Mouse (Mus musculus): ENCODE data around the gene Cdh5. TPM values are rescaled to one million over a fixed set of nuclear protein-coding genes. Genes with fewer than 3 reads are reported as not detected.

Cdh5 gene
- polyA plus RNA-seq, 1 experiment, result not detected

DNA sequence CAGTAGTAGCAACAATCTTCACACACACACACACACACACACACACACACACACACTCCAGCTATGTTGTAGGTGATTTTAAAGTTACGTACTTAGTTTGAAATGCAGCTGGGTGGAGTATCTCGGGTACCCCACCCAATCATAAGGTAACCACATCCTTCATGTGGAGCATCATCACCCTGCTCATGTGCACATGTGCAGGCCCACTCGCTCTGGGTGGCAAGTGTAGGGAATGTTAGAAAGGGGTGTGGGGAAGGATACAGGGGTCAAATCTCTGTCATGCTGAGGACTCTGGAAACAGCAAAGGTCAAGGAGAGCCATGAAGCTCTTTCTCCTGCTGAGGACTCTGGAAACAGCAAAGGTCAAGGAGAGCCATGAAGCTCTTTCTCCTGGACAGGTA lies 34.9 kb downstream of the Cdh5 start:
- H3K4me3 ChIP-seq (ENCODE audit: insufficient read depth, low read length), result no peak overlapping the region

DNA sequence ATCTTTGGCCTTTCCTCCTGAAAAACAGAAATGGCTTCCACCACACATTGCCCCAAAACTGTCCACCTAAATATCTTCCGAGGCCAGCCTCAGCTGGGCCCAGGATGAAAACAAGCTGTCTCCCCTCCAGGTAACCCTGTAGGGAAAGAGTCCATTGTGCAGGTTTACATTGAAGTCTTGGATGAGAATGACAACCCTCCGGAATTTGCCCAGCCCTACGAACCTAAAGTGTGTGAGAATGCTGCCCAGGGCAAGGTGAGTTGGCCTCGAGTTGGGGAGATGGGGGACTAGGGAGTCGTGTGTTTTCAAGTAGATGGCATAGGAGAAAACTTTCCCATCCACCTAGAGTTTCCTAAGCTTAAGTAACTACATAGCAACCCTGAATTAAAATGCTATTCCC lies 36.2 kb downstream of the Cdh5 start:
- Histone ChIP-seq H3K27ac (ENCODE audit: insufficient read depth, low read length) (no peak overlapping the region), H3K4me3 (ENCODE audit: insufficient read depth, low read length) (no peak overlapping the region), H3K4me1 (ENCODE audit: control insufficient read depth, insufficient read depth, low read length) (no peaks in the 10 kb centered on the region)
- no peak for TF ChIP-seq CTCF (IDR thresholded peaks at IDR 0.05; ENCODE audit: borderline replicate concordance, insufficient read depth, low read length)

More for the DNA sequence above, 34.9 kb downstream of the Cdh5 start:
- TF ChIP-seq POLR2A (IDR thresholded peaks at IDR 0.05; ENCODE audit: low read depth, low read length) (no peak), CTCF (IDR thresholded peaks at IDR 0.05; ENCODE audit: borderline replicate concordance, insufficient read depth, low read length) (no peak)
- H3K27ac ChIP-seq (ENCODE audit: insufficient read depth, low read length), result no peak overlapping the region
- H3K4me1 ChIP-seq (ENCODE audit: control insufficient read depth, insufficient read depth, low read length), result no peaks in the 10 kb centered on the region

DNA sequence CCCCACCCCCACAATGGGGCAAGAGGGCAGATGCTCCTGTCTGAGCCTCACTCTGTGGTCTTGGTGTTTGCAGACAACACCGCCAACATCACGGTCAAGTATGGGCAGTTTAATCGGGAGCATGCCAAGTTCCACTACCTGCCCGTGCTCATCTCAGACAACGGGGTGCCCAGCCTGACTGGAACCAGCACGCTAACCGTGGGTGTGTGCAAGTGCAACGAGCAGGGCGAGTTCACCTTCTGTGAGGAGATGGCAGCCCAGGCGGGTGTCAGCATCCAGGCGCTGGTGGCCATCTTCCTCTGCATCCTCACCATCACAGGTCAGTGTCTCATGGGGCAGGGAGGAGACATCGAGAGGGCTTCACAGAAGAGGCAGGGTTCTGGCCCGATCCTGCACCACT lies 39.2 kb downstream of the Cdh5 start:
- no peak overlapping the region for H3K4me3 ChIP-seq (ENCODE audit: insufficient read depth, low read length)
- no peak for TF ChIP-seq POLR2A (IDR thresholded peaks at IDR 0.05; ENCODE audit: low read depth, low read length)
- TF ChIP-seq CTCF (IDR thresholded peaks at IDR 0.05; ENCODE audit: borderline replicate concordance, insufficient read depth, low read length), result no peak
- no peak overlapping the region for H3K27ac ChIP-seq (ENCODE audit: insufficient read depth, low read length)
- H3K4me1 ChIP-seq (ENCODE audit: control insufficient read depth, insufficient read depth, low read length), result no peaks in the 10 kb centered on the region

DNA sequence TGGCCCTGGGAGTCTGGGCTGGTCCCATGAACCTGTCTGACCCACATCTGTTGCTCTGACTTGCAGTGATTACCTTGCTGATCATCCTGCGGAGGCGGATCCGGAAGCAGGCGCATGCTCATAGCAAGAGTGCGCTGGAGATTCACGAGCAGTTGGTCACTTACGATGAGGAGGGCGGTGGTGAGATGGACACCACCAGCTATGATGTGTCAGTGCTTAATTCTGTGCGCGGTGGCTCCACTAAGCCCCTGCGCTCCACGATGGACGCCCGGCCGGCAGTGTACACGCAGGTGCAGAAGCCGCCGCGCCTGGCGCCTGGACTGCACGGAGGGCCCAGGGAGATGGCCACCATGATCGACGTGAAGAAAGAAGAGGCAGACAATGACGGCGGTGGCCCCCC lies 41.0 kb downstream of the Cdh5 start:
- Histone ChIP-seq H3K4me1 (ENCODE audit: control insufficient read depth, insufficient read depth, low read length) (no peaks in the 10 kb centered on the region), H3K27ac (ENCODE audit: insufficient read depth, low read length) (no peak overlapping the region), H3K4me3 (ENCODE audit: insufficient read depth, low read length) (no peak overlapping the region)
- TF ChIP-seq CTCF (IDR thresholded peaks at IDR 0.05; ENCODE audit: borderline replicate concordance, insufficient read depth, low read length) (no peak), POLR2A (IDR thresholded peaks at IDR 0.05; ENCODE audit: low read depth, low read length) (no peak)

DNA sequence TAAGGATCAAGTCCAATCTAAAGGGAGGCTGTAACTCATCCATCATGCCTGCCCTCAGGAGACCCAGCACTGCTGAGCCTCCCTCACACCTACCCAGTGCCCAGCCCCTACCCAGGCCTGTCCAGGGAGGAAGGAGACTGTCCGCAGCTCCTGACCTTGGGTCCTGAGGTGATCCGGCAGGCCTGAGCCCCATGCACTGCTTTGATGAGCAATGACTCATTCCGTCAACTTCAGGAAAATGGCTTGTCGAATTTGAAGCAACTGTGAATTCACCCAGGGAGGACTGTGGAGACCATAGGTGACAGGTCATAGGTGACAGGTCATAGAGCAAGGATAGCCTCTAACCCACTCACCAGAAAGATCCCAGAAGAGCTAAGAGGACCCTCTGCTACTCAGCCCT lies 42.0 kb downstream of the Cdh5 start:
- TF ChIP-seq POLR2A (IDR thresholded peaks at IDR 0.05; ENCODE audit: low read depth, low read length) (no peak), CTCF (IDR thresholded peaks at IDR 0.05; ENCODE audit: borderline replicate concordance, insufficient read depth, low read length) (no peak)
- H3K27ac ChIP-seq (ENCODE audit: insufficient read depth, low read length), result no peak overlapping the region
- no peaks in the 10 kb centered on the region for H3K4me1 ChIP-seq (ENCODE audit: control insufficient read depth, insufficient read depth, low read length)
- no peak overlapping the region for H3K4me3 ChIP-seq (ENCODE audit: insufficient read depth, low read length)

DNA sequence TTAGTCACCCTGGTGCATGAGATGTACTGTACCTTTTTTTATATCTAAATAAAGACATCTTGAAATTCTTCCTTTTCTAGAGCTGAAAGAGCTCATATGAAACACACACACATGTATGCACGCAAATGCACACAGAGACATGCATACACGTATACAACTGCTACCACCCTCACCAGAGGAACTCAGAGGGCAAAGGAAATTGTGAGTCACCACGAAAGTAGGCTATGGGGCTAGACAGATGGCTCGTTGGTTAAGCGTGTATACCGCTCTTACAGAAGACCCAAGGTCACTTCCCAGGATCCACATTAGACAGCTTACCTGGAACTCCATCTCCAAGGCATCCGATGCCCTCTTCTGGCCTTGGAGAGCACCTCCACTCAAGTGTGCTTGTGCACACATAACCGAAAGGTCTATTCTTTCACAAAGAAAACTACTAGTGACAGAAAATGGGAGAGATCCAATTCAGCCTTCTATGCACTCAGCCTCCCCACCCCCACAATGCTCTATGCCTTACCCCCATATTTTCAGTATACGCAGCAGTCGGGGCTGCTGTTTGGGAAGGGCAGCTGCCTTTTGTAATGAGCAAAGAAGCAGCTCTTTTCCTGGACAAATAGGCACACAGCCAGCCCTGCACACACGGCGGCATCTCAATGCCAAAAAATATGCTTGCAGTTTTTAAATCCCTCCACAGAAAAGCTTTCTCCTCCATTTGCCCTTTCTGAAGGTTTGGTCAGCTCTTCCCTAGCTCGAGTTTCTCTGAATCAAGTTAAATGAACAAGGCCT lies 43.2 kb downstream of the Cdh5 start:
- H3K27ac ChIP-seq (ENCODE audit: insufficient read depth, low read length), result no peak overlapping the region
- no peak for TF ChIP-seq POLR2A (IDR thresholded peaks at IDR 0.05; ENCODE audit: low read depth, low read length)
- peak; percentile 26; the same call in 1 of the 2 replicates for TF ChIP-seq CTCF (IDR thresholded peaks at IDR 0.05; ENCODE audit: borderline replicate concordance, insufficient read depth, low read length)
- H3K4me3 ChIP-seq (ENCODE audit: insufficient read depth, low read length), result no peak overlapping the region
- no peaks in the 10 kb centered on the region for H3K4me1 ChIP-seq (ENCODE audit: control insufficient read depth, insufficient read depth, low read length)

- H3K4me1 ChIP-seq (ENCODE audit: control insufficient read depth, insufficient read depth, low read length), result no peaks in the 10 kb centered on the region
- H3K4me3 ChIP-seq (ENCODE audit: insufficient read depth, low read length), result no peak overlapping the region
- TF ChIP-seq POLR2A (IDR thresholded peaks at IDR 0.05; ENCODE audit: low read depth, low read length) (no peak), CTCF (IDR thresholded peaks at IDR 0.05; ENCODE audit: borderline replicate concordance, insufficient read depth, low read length) (0 out of 2 replicates have a peak, but pooled peaks have one; percentile 14)
- H3K27ac ChIP-seq (ENCODE audit: insufficient read depth, low read length), result no peak overlapping the region
Measured at GRCm38 (mm10) chr8:104145981-104146689, 44.7 kb downstream of the Cdh5 start.

GRCm38 (mm10) chr8:104146717-104147494 lies 45.5 kb downstream of the Cdh5 start:
- no peak overlapping the region for H3K4me3 ChIP-seq (ENCODE audit: insufficient read depth, low read length)
- no peak for TF ChIP-seq CTCF (IDR thresholded peaks at IDR 0.05; ENCODE audit: borderline replicate concordance, insufficient read depth, low read length)
- TF ChIP-seq POLR2A (IDR thresholded peaks at IDR 0.05; ENCODE audit: low read depth, low read length), result no peak
- H3K27ac ChIP-seq (ENCODE audit: insufficient read depth, low read length), result no peak overlapping the region
- H3K4me1 ChIP-seq (ENCODE audit: control insufficient read depth, insufficient read depth, low read length), result no peaks in the 10 kb centered on the region

DNA sequence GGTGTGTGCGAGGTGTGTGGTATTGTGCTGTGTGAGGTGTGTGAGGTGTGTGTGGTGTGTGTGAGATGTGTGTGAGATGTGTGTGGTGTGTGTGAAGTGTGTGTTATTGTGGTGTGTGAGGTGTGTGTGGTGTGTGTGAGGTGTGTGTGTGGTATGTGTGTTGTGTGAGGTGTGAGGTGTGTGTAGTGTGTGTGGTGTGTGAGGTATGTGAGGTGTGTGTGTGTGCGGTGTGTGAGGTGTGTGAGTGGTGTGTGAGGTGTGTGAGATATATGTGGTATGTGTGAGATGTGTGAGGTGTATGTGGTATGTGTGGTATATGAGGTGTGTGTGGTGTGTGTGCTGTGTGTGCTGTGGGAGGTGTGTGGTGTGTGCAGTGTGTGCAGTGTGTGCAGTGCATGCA lies 46.5 kb downstream of the Cdh5 start:
- TF ChIP-seq CTCF (IDR thresholded peaks at IDR 0.05; ENCODE audit: borderline replicate concordance, insufficient read depth, low read length) (no peak), POLR2A (IDR thresholded peaks at IDR 0.05; ENCODE audit: low read depth, low read length) (no peak)
- Histone ChIP-seq H3K27ac (ENCODE audit: insufficient read depth, low read length) (no peak overlapping the region), H3K4me3 (ENCODE audit: insufficient read depth, low read length) (no peak overlapping the region), H3K4me1 (ENCODE audit: control insufficient read depth, insufficient read depth, low read length) (no peaks in the 10 kb centered on the region)
